Mouse (Mus musculus): Measurements from ENCODE around the gene Ptprn2. TPM values are rescaled to one million over a fixed set of nuclear protein-coding genes. Genes with fewer than 3 reads are reported as not detected.

Gene Ptprn2
- polyA plus RNA-seq, 1 experiment from 2014 or later, result 0.25 TPM

- H3K4me3 ChIP-seq (replicated peaks), result no peak overlapping the region
- no peak for ATAC-seq (ENCODE audit: insufficient number of reproducible peaks, insufficient read depth, low FRiP score, low TSS enrichment, low read depth)
- no peak overlapping the region for H3K9ac ChIP-seq (replicated peaks)
- 80% methylated on average over 8 of the region's 8 CpGs for WGBS
- H3K27me3 ChIP-seq, result no peaks in the 10 kb centered on the region
- H3K4me2 ChIP-seq, result no peak overlapping the region
- no peak overlapping the region for H3K27ac ChIP-seq
- H3K9me3 ChIP-seq, result no peaks in the 10 kb centered on the region
- no peaks in the 10 kb centered on the region for H3K36me3 ChIP-seq
- H3K4me1 ChIP-seq (replicated peaks), result peaks cover 3% of the 10 kb centered on the region; the same call in 1 of the 2 replicates
Measured at GRCm38 (mm10) chr12:116594457-116594856, 108.9 kb downstream of the Ptprn2 start.

- Histone ChIP-seq H3K27ac (no peak overlapping the region), H3K36me3 (no peaks in the 10 kb centered on the region), H3K9me3 (no peaks in the 10 kb centered on the region), H3K27me3 (no peaks in the 10 kb centered on the region), H3K9ac (replicated peaks) (no peak overlapping the region), H3K4me1 (replicated peaks) (peaks cover 3% of the 10 kb centered on the region; the same call in 1 of the 2 replicates), H3K4me2 (no peak overlapping the region), H3K4me3 (replicated peaks) (no peak overlapping the region)
- 93% methylated on average over 7 of the region's 7 CpGs for WGBS
- no peak for ATAC-seq (ENCODE audit: insufficient number of reproducible peaks, insufficient read depth, low FRiP score, low TSS enrichment, low read depth)
Measured at GRCm38 (mm10) chr12:116594866-116595610, 109.5 kb downstream of the Ptprn2 start.

- WGBS, result 93% methylated on average over 4 of the region's 4 CpGs
- H3K4me1 ChIP-seq (replicated peaks), result peaks cover 3% of the 10 kb centered on the region; the same call in 1 of the 2 replicates
Measured at GRCm38 (mm10) chr12:116595727-116596126, 110.2 kb downstream of the Ptprn2 start.

GRCm38 (mm10) chr12:116596993-116597392 lies 111.5 kb downstream of the Ptprn2 start:
- Histone ChIP-seq H3K36me3 (no peaks in the 10 kb centered on the region), H3K4me2 (no peak overlapping the region), H3K27me3 (no peaks in the 10 kb centered on the region), H3K9me3 (no peaks in the 10 kb centered on the region), H3K9ac (replicated peaks) (no peak overlapping the region), H3K4me1 (replicated peaks) (peaks cover 3% of the 10 kb centered on the region; the same call in 1 of the 2 replicates), H3K27ac (no peak overlapping the region), H3K4me3 (replicated peaks) (no peak overlapping the region)
- no peak for ATAC-seq (ENCODE audit: insufficient number of reproducible peaks, insufficient read depth, low FRiP score, low TSS enrichment, low read depth)
- 91% methylated on average over 20 of the region's 20 CpGs for WGBS

More at GRCm38 (mm10) chr12:116595727-116596126, 110.2 kb downstream of the Ptprn2 start:
- no peaks in the 10 kb centered on the region for H3K27me3 ChIP-seq
- H3K4me2 ChIP-seq, result no peak overlapping the region
- H3K9me3 ChIP-seq, result no peaks in the 10 kb centered on the region
- ATAC-seq (ENCODE audit: insufficient number of reproducible peaks, insufficient read depth, low FRiP score, low TSS enrichment, low read depth), result no peak
- no peak overlapping the region for H3K4me3 ChIP-seq (replicated peaks)
- H3K27ac ChIP-seq, result no peak overlapping the region
- H3K9ac ChIP-seq (replicated peaks), result no peak overlapping the region
- H3K36me3 ChIP-seq, result no peaks in the 10 kb centered on the region

GRCm38 (mm10) chr12:116597670-116598069 lies 112.2 kb downstream of the Ptprn2 start:
- WGBS, result 94% methylated on average over 5 of the region's 5 CpGs
- Histone ChIP-seq H3K9me3 (no peaks in the 10 kb centered on the region), H3K9ac (replicated peaks) (no peak overlapping the region), H3K4me2 (no peak overlapping the region), H3K4me1 (replicated peaks) (peaks cover 3% of the 10 kb centered on the region; the same call in 1 of the 2 replicates), H3K36me3 (no peaks in the 10 kb centered on the region), H3K27ac (no peak overlapping the region), H3K4me3 (replicated peaks) (no peak overlapping the region), H3K27me3 (no peaks in the 10 kb centered on the region)
- ATAC-seq (ENCODE audit: insufficient number of reproducible peaks, insufficient read depth, low FRiP score, low TSS enrichment, low read depth), result no peak

- H3K4me1 ChIP-seq (replicated peaks), result peaks cover 3% of the 10 kb centered on the region; the same call in 1 of the 2 replicates
- 73% methylated on average over 8 of the region's 8 CpGs for WGBS
- no peaks in the 10 kb centered on the region for H3K27me3 ChIP-seq
- H3K27ac ChIP-seq, result no peak overlapping the region
- no peak overlapping the region for H3K4me3 ChIP-seq (replicated peaks)
- ATAC-seq (ENCODE audit: insufficient number of reproducible peaks, insufficient read depth, low FRiP score, low TSS enrichment, low read depth), result no peak
- H3K9me3 ChIP-seq, result no peaks in the 10 kb centered on the region
- H3K9ac ChIP-seq (replicated peaks), result no peak overlapping the region
- H3K36me3 ChIP-seq, result no peaks in the 10 kb centered on the region
- H3K4me2 ChIP-seq, result no peak overlapping the region
Measured at GRCm38 (mm10) chr12:116598123-116599005, 112.8 kb downstream of the Ptprn2 start.

GRCm38 (mm10) chr12:116599537-116599936 lies 114.0 kb downstream of the Ptprn2 start:
- no peak for ATAC-seq (ENCODE audit: insufficient number of reproducible peaks, insufficient read depth, low FRiP score, low TSS enrichment, low read depth)
- no peak overlapping the region for H3K27ac ChIP-seq
- H3K4me3 ChIP-seq (replicated peaks), result no peak overlapping the region
- H3K9me3 ChIP-seq, result no peaks in the 10 kb centered on the region
- 77% methylated on average over 1 of the region's 1 CpGs for WGBS
- no peaks in the 10 kb centered on the region for H3K27me3 ChIP-seq
- H3K36me3 ChIP-seq, result no peaks in the 10 kb centered on the region
- no peak overlapping the region for H3K9ac ChIP-seq (replicated peaks)
- H3K4me1 ChIP-seq (replicated peaks), result no peaks in the 10 kb centered on the region; the same call in 1 of the 2 replicates
- no peak overlapping the region for H3K4me2 ChIP-seq

- Histone ChIP-seq H3K4me2 (no peak overlapping the region), H3K4me3 (replicated peaks) (no peak overlapping the region), H3K4me1 (replicated peaks) (no peaks in the 10 kb centered on the region), H3K27ac (no peak overlapping the region), H3K9me3 (no peaks in the 10 kb centered on the region), H3K36me3 (no peaks in the 10 kb centered on the region), H3K27me3 (no peaks in the 10 kb centered on the region), H3K9ac (replicated peaks) (no peak overlapping the region)
- ATAC-seq (ENCODE audit: insufficient number of reproducible peaks, insufficient read depth, low FRiP score, low TSS enrichment, low read depth), result no peak
- WGBS, result 84% methylated on average over 6 of the region's 6 CpGs
Measured at GRCm38 (mm10) chr12:116600054-116600453, 114.5 kb downstream of the Ptprn2 start.

- 89% methylated on average over 3 of the region's 3 CpGs for WGBS
- no peak for ATAC-seq (ENCODE audit: insufficient number of reproducible peaks, insufficient read depth, low FRiP score, low TSS enrichment, low read depth)
- no peak overlapping the region for H3K27ac ChIP-seq
Measured at GRCm38 (mm10) chr12:116601395-116601794, 115.9 kb downstream of the Ptprn2 start.

GRCm38 (mm10) chr12:116601921-116602320 lies 116.4 kb downstream of the Ptprn2 start:
- H3K27ac ChIP-seq, result no peak overlapping the region
- H3K27me3 ChIP-seq, result no peaks in the 10 kb centered on the region
- H3K4me3 ChIP-seq (replicated peaks), result no peak overlapping the region
- no peak overlapping the region for H3K9ac ChIP-seq (replicated peaks)
- 82% methylated on average over 5 of the region's 5 CpGs for WGBS
- no peaks in the 10 kb centered on the region for H3K9me3 ChIP-seq
- H3K36me3 ChIP-seq, result no peaks in the 10 kb centered on the region
- H3K4me1 ChIP-seq (replicated peaks), result 0 out of 2 replicates have a peak, but pooled peaks cover 6% of the 10 kb centered on the region
- ATAC-seq (ENCODE audit: insufficient number of reproducible peaks, insufficient read depth, low FRiP score, low TSS enrichment, low read depth), result no peak
- H3K4me2 ChIP-seq, result no peak overlapping the region

More at GRCm38 (mm10) chr12:116601395-116601794, 115.9 kb downstream of the Ptprn2 start:
- no peak overlapping the region for H3K4me2 ChIP-seq
- no peaks in the 10 kb centered on the region for H3K9me3 ChIP-seq
- H3K9ac ChIP-seq (replicated peaks), result no peak overlapping the region
- H3K4me3 ChIP-seq (replicated peaks), result no peak overlapping the region
- no peaks in the 10 kb centered on the region for H3K27me3 ChIP-seq
- 0 out of 2 replicates have a peak, but pooled peaks cover 3% of the 10 kb centered on the region for H3K4me1 ChIP-seq (replicated peaks)
- no peaks in the 10 kb centered on the region for H3K36me3 ChIP-seq

GRCm38 (mm10) chr12:116608598-116608997 lies 123.1 kb downstream of the Ptprn2 start:
- Histone ChIP-seq H3K27me3 (no peaks in the 10 kb centered on the region), H3K4me3 (replicated peaks) (no peak overlapping the region), H3K9me3 (no peaks in the 10 kb centered on the region), H3K4me1 (replicated peaks) (0 out of 2 replicates have a peak, but pooled peaks cover 6% of the 10 kb centered on the region), H3K9ac (replicated peaks) (no peak overlapping the region), H3K4me2 (no peak overlapping the region), H3K36me3 (no peaks in the 10 kb centered on the region), H3K27ac (no peak overlapping the region)
- ATAC-seq (ENCODE audit: insufficient number of reproducible peaks, insufficient read depth, low FRiP score, low TSS enrichment, low read depth), result no peak
- 81% methylated on average over 6 of the region's 6 CpGs for WGBS

Data from limb, embryonic 12.5 days (tissue).